Mouse (Mus musculus) heart, postnatal 0 days (tissue): Measurements from ENCODE around the gene Hivep3. TPM values are rescaled to one million over a fixed set of nuclear protein-coding genes. Genes with fewer than 3 reads are reported as not detected.

Source experiments
- ATAC-seq: fragments of 200-750 bp; cut with Nextera tagmentation; 2 replicates; pipeline ENCODE4 v1.8.0; 2017; ENCODE audit warnings: low read depth, moderate number of reproducible peaks, moderate library complexity; ENCODE audit not compliant: insufficient read depth
- DNase-seq: peaks from one replicate; pipeline ENCODE4 v3.0.0-alpha.2; 2016; ENCODE audit warnings: low spot score
- H3K27ac ChIP-seq: fragments of 300-500 bp; sonication (generic); 2 replicates; pipeline ENCODE4 v1.5.1; 2014; ENCODE audit warnings: low read depth, mild to moderate bottlenecking
- H3K27me3 ChIP-seq: fragments of 300-500 bp; sonication (generic); 2 replicates; pipeline ENCODE4 v1.6.1; 2014; ENCODE audit warnings: low read length, mixed read lengths; ENCODE audit not compliant: control insufficient read depth, insufficient read depth
- H3K36me3 ChIP-seq: fragments of 300-500 bp; sonication (generic); replicated peaks from 2 replicates; pipeline ENCODE4 v1.6.1; 2014; ENCODE audit warnings: low read length, mixed read lengths; ENCODE audit not compliant: control insufficient read depth, insufficient read depth
- H3K4me1 ChIP-seq: fragments of 300-500 bp; sonication (generic); 2 replicates; pipeline ENCODE4 v1.6.1; 2014; ENCODE audit warnings: antibody characterized with exemption; ENCODE audit not compliant: control insufficient read depth, insufficient read depth
- H3K4me2 ChIP-seq: fragments of 300-500 bp; sonication (generic); 2 replicates; pipeline ENCODE4 v1.6.1; 2014; ENCODE audit warnings: low read depth, mild to moderate bottlenecking, low read length, moderate library complexity
- H3K4me3 ChIP-seq: fragments of 300-500 bp; sonication (generic); 2 replicates; pipeline ENCODE4 v1.5.1; 2014; ENCODE audit warnings: low read depth, low read length
- H3K9ac ChIP-seq: fragments of 300-500 bp; sonication (generic); replicated peaks from 2 replicates; pipeline ENCODE4 v1.6.1; 2014; ENCODE audit warnings: low read depth, low read length, mixed read lengths
- H3K9me3 ChIP-seq: fragments of 300-500 bp; sonication (generic); replicated peaks from 2 replicates; pipeline ENCODE4 v1.6.1; 2016; ENCODE audit warnings: low read length; ENCODE audit not compliant: control insufficient read depth
- CTCF ChIP-seq: IDR thresholded peaks from 2 replicates; pipeline ENCODE4 v1.5.1; 2016; ENCODE audit warnings: antibody characterized with exemption, control low read depth, low read depth
- EP300 ChIP-seq: IDR thresholded peaks from 2 replicates; pipeline ENCODE4 v1.6.1; 2016; ENCODE audit warnings: antibody characterized with exemption, low read depth
- WGBS: fragments of 180-500 bp; shearing (Covaris S2); extraction: QIAGEN DNeasy Blood & Tissue Kit; methylation state at CpG from one replicate; pipeline ENCODE4 v1.1.7; 2014; 5-methylcytosine and 5-hydroxymethylcytosine counted together
- polyA plus RNA-seq: library from polyadenylated mRNA; unstranded; fragments of >200 nt; fragmentation: Nextera tagmentation; extraction: Ambion mirVana; gene quantifications from 2 replicates; pipeline ENCODE4 v1.2.1, GENCODE M21; 2015
- total RNA-seq: library from RNA; depleted of rRNA; stranded (reverse); fragments of >200 nt; gene quantifications from 2 replicates; pipeline ENCODE4 v1.2.3, GENCODE M21; 2014; ENCODE audit warnings: low replicate concordance

Hivep3 gene
- total and polyA plus RNA-seq, 2 experiments from 2014 or later: 5.8 to 10.4 TPM

DNA sequence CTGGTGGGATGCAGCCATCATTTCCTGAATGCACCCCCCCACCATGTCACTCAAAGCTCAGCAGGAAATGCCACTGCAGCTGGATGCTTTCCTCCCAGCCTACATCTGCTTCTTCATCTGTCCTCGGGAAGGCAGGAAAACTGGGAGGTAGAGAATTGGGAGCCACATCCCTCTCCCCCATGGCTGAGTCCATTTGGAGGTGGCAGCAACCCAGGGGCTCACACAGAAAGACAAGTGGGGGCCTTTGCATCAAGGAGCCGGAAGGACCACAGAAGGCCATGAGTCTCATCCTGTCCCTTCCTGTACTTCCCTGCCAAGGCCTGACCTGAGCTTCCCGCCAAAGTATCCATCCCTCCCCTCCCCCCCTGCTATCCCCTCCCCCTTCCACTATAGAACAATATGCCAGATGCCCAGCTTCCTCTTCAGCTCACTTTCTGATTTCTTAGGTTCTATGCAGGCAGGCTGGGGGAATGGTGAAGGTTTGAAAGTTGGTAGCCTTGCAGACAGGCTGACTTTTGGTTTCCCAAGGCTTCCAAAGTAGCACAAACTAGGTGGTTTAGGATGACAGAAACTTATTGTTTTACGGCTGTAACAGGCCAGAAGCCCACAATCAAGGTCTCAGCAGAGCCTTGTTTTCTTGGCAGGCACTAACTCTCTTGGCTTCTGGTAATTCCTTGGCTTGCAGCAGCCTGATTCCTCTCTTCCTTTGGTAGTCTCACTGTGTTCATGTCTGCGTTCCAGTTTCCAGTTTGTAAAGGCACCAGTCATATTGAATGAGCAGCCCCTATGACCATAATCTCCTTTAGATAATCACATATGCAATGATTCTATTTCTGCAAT, 46.2 kb downstream of the Hivep3 start:
- H3K4me1 ChIP-seq: no peaks in the 10 kb centered on the region; the same call in 1 of the 2 replicates
- DNase-seq (peak; percentile 15), ATAC-seq (no peak)
- H3K9ac ChIP-seq: no peak overlapping the region
- no peaks in the 10 kb centered on the region for H3K27me3 ChIP-seq
- TF ChIP-seq CTCF: no peak
- no peak for TF ChIP-seq EP300
- no peak overlapping the region for H3K4me3 ChIP-seq
- H3K36me3 ChIP-seq: no peaks in the 10 kb centered on the region
- peak overlapping the region; percentile 23 for H3K27ac ChIP-seq
- no peak overlapping the region for H3K4me2 ChIP-seq
- WGBS: 43% methylated on average over 5 of the region's 5 CpGs
- no peaks in the 10 kb centered on the region for H3K9me3 ChIP-seq

GRCm38 (mm10) chr4:119780881-119781280, 47.3 kb downstream of the Hivep3 start:
- DNase-seq: no peak
- ATAC-seq: no peak
- WGBS: 70% methylated on average over 6 of the region's 6 CpGs

DNA sequence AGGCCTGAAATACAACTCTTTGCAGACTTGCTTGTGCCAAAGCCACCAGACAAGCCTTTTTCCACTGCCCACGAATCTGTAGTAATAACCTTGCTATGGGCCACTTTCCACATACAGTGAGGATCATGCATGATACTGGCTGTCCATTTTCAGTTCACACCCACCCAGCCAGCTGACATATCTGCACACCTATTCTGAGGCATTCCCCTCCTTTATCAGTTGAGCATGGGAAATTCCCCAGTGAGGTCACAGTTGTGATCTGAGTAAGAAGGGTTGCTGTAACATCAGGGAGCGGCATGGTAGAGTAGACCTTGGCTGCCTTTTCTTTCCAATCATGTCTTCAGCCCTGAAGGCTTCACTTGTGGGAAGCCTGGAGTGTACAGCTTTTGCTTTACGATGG, 51.4 kb downstream of the Hivep3 start:
- H3K4me1 ChIP-seq: no peaks in the 10 kb centered on the region
- no peak overlapping the region for H3K4me2 ChIP-seq
- H3K36me3 ChIP-seq: no peaks in the 10 kb centered on the region
- ATAC-seq (no peak), DNase-seq (no peak)
- H3K4me3 ChIP-seq: no peak overlapping the region
- H3K27me3 ChIP-seq: no peaks in the 10 kb centered on the region
- no peaks in the 10 kb centered on the region for H3K9me3 ChIP-seq
- H3K9ac ChIP-seq: no peak overlapping the region
- 81% methylated on average over 3 of the region's 3 CpGs for WGBS
- H3K27ac ChIP-seq: no peak overlapping the region
- no peak for TF ChIP-seq CTCF
- TF ChIP-seq EP300: no peak

More at GRCm38 (mm10) chr4:119780881-119781280, 47.3 kb downstream of the Hivep3 start:
- Histone ChIP-seq H3K9me3 (no peaks in the 10 kb centered on the region), H3K27me3 (no peaks in the 10 kb centered on the region), H3K4me1 (no peaks in the 10 kb centered on the region; the same call in 1 of the 2 replicates), H3K4me3 (no peak overlapping the region), H3K36me3 (no peaks in the 10 kb centered on the region), H3K9ac (no peak overlapping the region), H3K27ac (no peak overlapping the region), H3K4me2 (no peak overlapping the region)
- TF ChIP-seq EP300 (no peak), CTCF (no peak)

DNA sequence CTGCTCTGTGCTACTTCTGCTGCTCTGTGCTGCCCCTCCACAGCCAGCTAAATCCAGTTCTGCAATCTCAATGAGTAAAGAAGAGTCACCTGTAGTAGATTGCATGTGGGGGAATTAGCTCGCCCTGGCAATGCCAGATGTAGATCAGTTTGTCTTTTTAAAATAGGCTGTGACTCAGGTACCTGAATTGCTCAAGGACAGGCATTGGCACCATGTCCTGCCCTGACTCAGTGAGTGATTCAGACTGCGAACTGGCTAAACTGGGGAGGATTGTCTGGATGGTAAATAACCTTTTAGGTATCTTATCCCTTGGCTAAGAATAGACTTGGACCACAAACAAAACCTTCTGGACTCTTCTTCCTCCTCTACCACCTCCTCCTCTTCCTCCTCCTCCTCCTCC, 52.7 kb downstream of the Hivep3 start:
- H3K27ac ChIP-seq: no peak overlapping the region
- H3K4me2 ChIP-seq: no peak overlapping the region
- DNase-seq: no peak
- no peak overlapping the region for H3K9ac ChIP-seq
- TF ChIP-seq CTCF: no peak
- TF ChIP-seq EP300: no peak
- no peak for ATAC-seq
- H3K36me3 ChIP-seq: no peaks in the 10 kb centered on the region
- H3K4me1 ChIP-seq: no peaks in the 10 kb centered on the region
- H3K4me3 ChIP-seq: no peak overlapping the region
- no peaks in the 10 kb centered on the region for H3K9me3 ChIP-seq
- H3K27me3 ChIP-seq: no peaks in the 10 kb centered on the region
- 64% methylated on average over 2 of the region's 2 CpGs for WGBS

DNA sequence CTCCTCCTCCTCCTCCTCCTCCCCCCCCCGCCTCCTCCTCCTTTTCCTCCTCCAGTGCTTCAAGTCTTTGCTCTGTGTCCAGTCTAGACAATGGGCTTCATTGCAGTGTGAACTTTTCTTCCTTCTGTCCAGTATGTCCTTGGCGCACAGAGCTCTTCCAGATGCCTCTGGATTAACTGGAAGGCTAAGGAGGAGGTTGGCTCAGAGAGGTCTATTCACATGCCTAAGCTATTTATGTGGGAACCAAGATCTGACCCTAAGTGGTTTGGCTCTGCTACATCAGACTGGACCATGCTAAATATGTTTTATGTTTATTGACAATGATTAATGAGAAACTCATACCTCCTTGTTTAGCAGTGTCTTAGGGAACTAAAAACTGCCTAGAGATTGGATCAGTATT, 53.1 kb downstream of the Hivep3 start:
- 31% methylated on average over 1 of the region's 2 CpGs for WGBS
- no peaks in the 10 kb centered on the region for H3K9me3 ChIP-seq
- H3K27me3 ChIP-seq: no peaks in the 10 kb centered on the region
- no peak overlapping the region for H3K4me3 ChIP-seq
- no peak for ATAC-seq
- no peak overlapping the region for H3K4me2 ChIP-seq
- H3K27ac ChIP-seq: no peak overlapping the region
- TF ChIP-seq EP300 (no peak), CTCF (no peak)
- H3K9ac ChIP-seq: no peak overlapping the region
- H3K4me1 ChIP-seq: no peaks in the 10 kb centered on the region
- no peaks in the 10 kb centered on the region for H3K36me3 ChIP-seq
- DNase-seq: no peak

GRCm38 (mm10) chr4:119788746-119789145, 55.2 kb downstream of the Hivep3 start:
- ATAC-seq (no peak), DNase-seq (no peak)
- H3K9ac ChIP-seq: no peak overlapping the region
- H3K9me3 ChIP-seq: no peaks in the 10 kb centered on the region
- H3K36me3 ChIP-seq: no peaks in the 10 kb centered on the region
- WGBS: 89% methylated on average over 6 of the region's 6 CpGs
- H3K4me3 ChIP-seq: no peak overlapping the region
- H3K27ac ChIP-seq: no peak overlapping the region
- no peaks in the 10 kb centered on the region for H3K4me1 ChIP-seq
- TF ChIP-seq CTCF (no peak), EP300 (no peak)
- no peak overlapping the region for H3K4me2 ChIP-seq
- H3K27me3 ChIP-seq: no peaks in the 10 kb centered on the region
